Mouse (Mus musculus) spleen, adult 2 months (tissue): ENCODE results near the gene Nudt13. TPM values are rescaled to one million over a fixed set of nuclear protein-coding genes. Genes with fewer than 3 reads are reported as not detected.

Experiments
- DNase-seq, 2 experiments: peaks; one replicate each; pipeline versions ENCODE4 v3.0.0 to v3.0.0-alpha.2; 2012 to 2021; ENCODE audit warnings: low spot score in 2 of 2, low read depth in 1 of 2
- H3K27ac ChIP-seq: fragments of 200-500 bp; 2 replicates; pipeline ENCODE4 v1.5.1; 2012; ENCODE audit warnings: low read length, inconsistent platforms; ENCODE audit not compliant: insufficient read depth
- H3K27me3 ChIP-seq: fragments of 200-500 bp; 2 replicates; pipeline ENCODE4 v1.6.1; 2012; ENCODE audit warnings: mild to moderate bottlenecking, moderate library complexity, low read length, inconsistent platforms; ENCODE audit not compliant: control insufficient read depth, insufficient read depth
- H3K36me3 ChIP-seq: fragments of 200-500 bp; 2 replicates; pipeline ENCODE4 v1.6.1; 2012; ENCODE audit warnings: mild to moderate bottlenecking, low read length, inconsistent platforms; ENCODE audit not compliant: control insufficient read depth, insufficient read depth
- H3K4me1 ChIP-seq: fragments of 200-500 bp; 2 replicates; pipeline ENCODE4 v1.6.1; 2011; ENCODE audit warnings: inconsistent platforms; ENCODE audit not compliant: control insufficient read depth, insufficient read depth, insufficient read length
- H3K4me3 ChIP-seq: fragments of 200-500 bp; 2 replicates; pipeline ENCODE4 v1.5.1; 2011; ENCODE audit warnings: mild to moderate bottlenecking, inconsistent platforms; ENCODE audit not compliant: insufficient read depth, insufficient read length; ENCODE audit errors: extremely low read depth
- CTCF ChIP-seq: fragments of 200-500 bp; IDR thresholded peaks from 2 replicates; pipeline ENCODE4 v1.5.1; 2011; ENCODE audit warnings: mild to moderate bottlenecking, inconsistent platforms; ENCODE audit not compliant: insufficient read depth, insufficient read length, insufficient replicate concordance; ENCODE audit errors: extremely low read depth
- POLR2A ChIP-seq: fragments of 200-500 bp; IDR thresholded peaks from 2 replicates; pipeline ENCODE4 v1.6.1; 2011; ENCODE audit warnings: low read depth, low read length, inconsistent platforms
- WGBS: fragments of 180-500 bp; shearing (Covaris S2); methylation state at CpG from one replicate; pipeline ENCODE4 v1.1.7; 2018; 5-methylcytosine and 5-hydroxymethylcytosine counted together
- polyA plus RNA-seq: library from polyadenylated mRNA; depleted of rRNA; stranded (reverse); fragments of >200 nt; gene quantifications from 2 replicates; pipeline ENCODE4 v1.2.3, GENCODE M21; 2012

The Nudt13 gene
- polyA plus RNA-seq, 1 experiment = 7.2 TPM

DNA sequence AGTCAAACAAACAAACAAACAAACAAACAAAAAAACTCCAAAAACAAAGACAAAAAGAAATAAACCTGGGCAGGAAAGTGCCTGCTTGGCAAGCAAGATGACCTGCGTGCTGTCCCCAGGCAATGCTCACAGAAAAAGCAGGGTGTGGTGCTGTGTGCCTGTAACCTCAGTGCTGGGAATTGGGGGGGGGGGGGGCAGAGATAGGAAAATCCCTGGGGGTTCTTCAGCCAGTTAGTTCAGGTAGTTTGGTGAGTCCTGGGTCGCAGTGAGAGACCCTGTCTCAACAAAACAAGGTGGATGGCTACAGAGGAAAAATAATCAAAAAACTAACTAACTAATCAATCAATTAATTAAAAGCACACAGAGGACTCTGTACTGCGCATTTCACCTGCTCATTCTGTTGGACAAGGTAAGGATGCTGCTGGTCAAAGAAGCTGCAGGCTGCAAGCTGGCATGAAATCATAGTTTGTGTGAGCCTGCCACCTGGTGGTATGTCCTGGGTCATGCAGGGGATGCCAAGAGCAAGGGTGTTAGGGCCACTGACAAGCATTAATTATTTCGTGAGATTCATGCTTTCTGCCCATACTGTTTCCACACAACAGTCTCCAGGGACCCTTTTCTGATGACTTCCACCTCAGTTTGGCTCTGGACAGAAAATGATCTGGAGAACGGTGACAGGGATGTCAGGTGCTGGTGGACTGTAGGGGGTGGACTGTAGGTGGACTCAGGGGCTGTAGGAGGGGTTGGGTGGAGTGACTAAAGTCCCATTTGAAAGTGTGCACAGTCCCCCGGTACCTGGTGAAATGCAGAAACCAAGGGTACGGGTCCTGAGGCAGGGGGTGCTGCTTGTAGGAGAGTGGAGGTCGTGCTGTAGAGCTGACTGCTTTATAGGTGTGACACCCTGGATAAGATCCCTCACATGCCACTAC lies 36.0 kb upstream of the Nudt13 start:
- WGBS = 53% methylated on average over 8 of the region's 8 CpGs
- Histone ChIP-seq H3K4me3 (no peak overlapping the region), H3K4me1 (no peaks in the 10 kb centered on the region), H3K27ac (no peak overlapping the region), H3K36me3 (no peaks in the 10 kb centered on the region), H3K27me3 (no peaks in the 10 kb centered on the region)
- peak; percentile 46 to 77 for DNase-seq
- TF ChIP-seq CTCF = peak; percentile 87; the same call in 1 of the 2 replicates
- no peak for TF ChIP-seq POLR2A

GRCm38 (mm10) chr14:20262346-20262745 lies 32.2 kb upstream of the Nudt13 start:
- H3K36me3 ChIP-seq = no peaks in the 10 kb centered on the region
- H3K27me3 ChIP-seq = no peaks in the 10 kb centered on the region
- DNase-seq = no peak
- WGBS = 77% methylated on average over 4 of the region's 4 CpGs
- TF ChIP-seq CTCF (no peak), POLR2A (no peak)
- no peak overlapping the region for H3K4me3 ChIP-seq
- H3K27ac ChIP-seq = no peak overlapping the region
- H3K4me1 ChIP-seq = no peaks in the 10 kb centered on the region

DNA sequence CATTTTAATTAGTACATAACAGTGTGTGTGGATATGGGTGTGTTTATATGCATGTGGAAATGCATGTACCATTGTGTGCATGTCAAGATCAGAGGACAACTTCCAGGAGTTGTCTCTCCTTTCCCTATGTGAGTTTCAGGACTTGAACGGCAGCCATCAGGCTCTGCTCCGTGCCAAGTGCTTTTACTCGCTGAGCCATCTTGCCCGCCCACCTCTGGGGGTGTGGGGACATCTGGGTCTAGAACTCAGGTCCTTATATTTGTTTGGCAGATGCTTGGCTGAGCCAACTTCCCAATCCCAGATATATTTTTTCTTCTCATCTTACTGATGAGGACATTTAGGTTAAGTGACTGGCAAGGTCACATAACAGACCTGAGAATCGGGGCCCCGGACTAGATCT lies 26.1 kb upstream of the Nudt13 start:
- WGBS = 86% methylated on average over 6 of the region's 6 CpGs
- Histone ChIP-seq H3K4me3 (no peak overlapping the region), H3K27ac (no peak overlapping the region), H3K36me3 (no peaks in the 10 kb centered on the region), H3K4me1 (no peaks in the 10 kb centered on the region), H3K27me3 (no peaks in the 10 kb centered on the region)
- TF ChIP-seq POLR2A = no peak
- no peak for TF ChIP-seq CTCF
- no peak for DNase-seq

DNA sequence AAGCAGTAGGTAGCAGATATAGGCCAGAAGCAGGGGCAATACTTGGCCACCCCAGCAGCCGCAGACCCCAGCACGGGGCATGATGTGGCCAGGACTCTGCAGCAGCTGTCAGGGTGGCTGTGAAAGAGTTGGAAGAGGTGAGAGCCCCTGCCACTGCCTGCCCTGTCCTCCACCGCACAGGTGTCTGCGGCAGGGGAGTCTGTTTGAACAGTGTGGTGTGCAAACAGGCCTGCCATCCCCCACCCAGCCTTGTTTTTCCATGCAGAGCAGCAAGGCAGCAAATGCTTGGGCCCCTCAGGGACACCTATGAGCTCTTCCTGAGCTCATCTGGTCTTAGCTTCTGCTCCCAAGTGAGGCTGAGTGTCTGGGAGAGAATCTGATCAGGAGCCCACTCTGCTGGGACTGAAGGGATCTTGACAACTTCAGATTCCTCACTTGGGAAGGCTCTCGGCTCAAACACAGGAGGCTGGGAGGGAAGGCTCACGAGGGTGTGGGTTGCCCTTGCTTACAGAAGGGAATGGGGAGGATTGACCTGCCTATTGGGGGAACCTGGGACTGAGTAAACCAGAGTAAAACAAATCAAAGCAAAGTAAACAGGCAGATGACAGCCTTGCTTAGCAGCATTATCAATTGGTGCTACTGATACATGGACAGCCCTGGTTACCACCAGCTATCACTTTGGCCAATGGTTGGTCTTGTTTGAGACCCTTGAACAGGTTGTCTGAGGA lies 25.3 kb upstream of the Nudt13 start, which contains the start of gene Kcnk16:
Gene Kcnk16 (minus strand): TSS at position 118 of the 728 bp plus-strand sequence.
- no peak for DNase-seq
- Histone ChIP-seq H3K4me3 (no peak within 1 kb of the TSS), H3K27me3 (no peaks in the 10 kb centered on the region), H3K36me3 (no peaks in the 10 kb centered on the region), H3K4me1 (no peaks in the 10 kb centered on the region), H3K27ac (no peak within 1 kb of the TSS)
- 83% methylated on average over 6 of the region's 6 CpGs for WGBS
- TF ChIP-seq CTCF = no peak
- TF ChIP-seq POLR2A = no peak

DNA sequence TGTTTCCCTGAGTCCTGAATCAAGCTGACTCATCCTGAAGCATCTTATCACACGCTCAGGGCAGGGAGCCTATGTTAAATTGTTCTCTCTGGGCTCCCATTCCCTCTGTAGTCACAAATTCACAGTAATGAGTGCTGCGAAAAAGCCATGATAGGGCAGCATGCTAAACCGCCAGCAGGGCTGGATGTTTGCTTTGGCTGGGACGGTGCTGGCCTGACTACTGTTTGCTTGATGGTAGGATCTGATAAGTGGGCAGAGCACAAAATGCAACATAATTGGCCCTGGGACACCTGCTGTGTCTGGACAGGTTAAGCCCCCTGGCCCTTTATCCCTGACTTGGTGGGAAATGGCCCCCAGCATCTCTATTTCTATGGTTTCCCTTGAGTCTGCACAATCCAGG lies 3.1 kb upstream of the Nudt13 start:
- Histone ChIP-seq H3K36me3 (no peaks in the 10 kb centered on the region), H3K4me1 (peaks cover 2% of the 10 kb centered on the region; the same call in 1 of the 2 replicates), H3K27me3 (no peaks in the 10 kb centered on the region), H3K27ac (no peak overlapping the region), H3K4me3 (no peak overlapping the region)
- TF ChIP-seq CTCF (no peak), POLR2A (no peak)
- 84% methylated on average over 4 of the region's 4 CpGs for WGBS
- DNase-seq = no peak

GRCm38 (mm10) chr14:20294947-20295346 lies 450 bp downstream of the Nudt13 start:
- DNase-seq = no peak
- no peaks in the 10 kb centered on the region for H3K27me3 ChIP-seq
- peak overlapping the region; percentile 63 for H3K4me3 ChIP-seq
- no peak overlapping the region for H3K27ac ChIP-seq
- TF ChIP-seq CTCF (no peak), POLR2A (no peak)
- H3K36me3 ChIP-seq = no peaks in the 10 kb centered on the region
- H3K4me1 ChIP-seq = peaks cover 2% of the 10 kb centered on the region; the same call in 1 of the 2 replicates
- WGBS = 40% methylated on average over 8 of the region's 8 CpGs

DNA sequence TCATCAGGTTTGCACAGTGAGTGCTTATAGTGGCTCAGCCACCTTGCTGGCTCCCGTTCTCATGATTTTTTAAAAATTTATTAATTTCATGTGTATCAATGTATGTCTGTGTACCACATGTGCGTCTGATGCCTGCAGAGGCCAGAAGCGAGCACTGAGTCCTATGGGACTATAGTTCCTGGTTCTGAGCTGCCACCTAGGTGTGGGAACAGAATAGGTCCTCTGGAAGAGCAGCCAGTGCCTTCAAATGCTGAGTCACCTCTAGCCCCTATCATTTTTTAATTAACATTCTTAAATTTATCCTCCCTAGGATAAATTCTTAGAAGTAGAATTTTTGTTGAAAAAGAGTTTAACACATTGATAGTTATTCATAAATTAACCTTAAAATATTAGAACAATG lies 3.1 kb downstream of the Nudt13 start:
- WGBS = 87% methylated on average over 3 of the region's 3 CpGs
- DNase-seq = no peak
- 0 out of 2 replicates have a peak, but pooled peaks cover 1% of the 10 kb centered on the region for H3K36me3 ChIP-seq
- H3K4me3 ChIP-seq = no peak overlapping the region
- H3K27me3 ChIP-seq = no peaks in the 10 kb centered on the region
- TF ChIP-seq POLR2A (no peak), CTCF (no peak)
- peaks cover 2% of the 10 kb centered on the region; the same call in 1 of the 2 replicates for H3K4me1 ChIP-seq
- no peak overlapping the region for H3K27ac ChIP-seq
